Mouse (Mus musculus) thymus, adult 2 months (tissue): ENCODE data around the gene Syce1l. TPM values are rescaled to one million over a fixed set of nuclear protein-coding genes. Genes with fewer than 3 reads are reported as not detected.
A peak's percentile ranks its signal among the peaks of the same experiment; 100 is the strongest.

Source experiments
- DNase-seq: peaks from one replicate; pipeline ENCODE4 v3.0.0; 2021
- H3K27ac ChIP-seq: fragments of 200-500 bp; 2 replicates; pipeline ENCODE4 v1.5.1; 2012; ENCODE audit warnings: low read length, control low read depth; ENCODE audit not compliant: control insufficient read depth, insufficient read depth
- H3K27me3 ChIP-seq: fragments of 200-500 bp; 2 replicates; pipeline ENCODE4 v1.6.1; 2012; ENCODE audit warnings: mild to moderate bottlenecking, low read length, moderate library complexity, mixed read lengths; ENCODE audit not compliant: control insufficient read depth, insufficient read depth
- H3K36me3 ChIP-seq: fragments of 200-500 bp; 2 replicates; pipeline ENCODE4 v1.6.1; 2012; ENCODE audit warnings: mild to moderate bottlenecking, low read length, moderate library complexity; ENCODE audit not compliant: control insufficient read depth, insufficient read depth
- H3K4me1 ChIP-seq: fragments of 200-500 bp; replicated peaks from 2 replicates; pipeline ENCODE4 v1.6.1; 2012; ENCODE audit warnings: low read length; ENCODE audit not compliant: control insufficient read depth, insufficient read depth
- H3K4me3 ChIP-seq: fragments of 200-500 bp; 2 replicates; pipeline ENCODE4 v1.5.1; 2012; ENCODE audit warnings: mild to moderate bottlenecking, low read length, control low read depth, moderate library complexity; ENCODE audit not compliant: control insufficient read depth, insufficient read depth
- CTCF ChIP-seq: fragments of 200-500 bp; IDR thresholded peaks from 2 replicates; pipeline ENCODE4 v1.5.1; 2012; ENCODE audit warnings: mild to moderate bottlenecking, control low read depth, low read length, moderate library complexity, borderline replicate concordance; ENCODE audit not compliant: control insufficient read depth, poor library complexity, insufficient read depth; ENCODE audit errors: extremely low read depth
- POLR2A ChIP-seq: fragments of 200-500 bp; IDR thresholded peaks from 2 replicates; pipeline ENCODE4 v1.6.1; 2012; ENCODE audit warnings: mild to moderate bottlenecking, low read length, control low read depth, moderate library complexity; ENCODE audit not compliant: control insufficient read depth, poor library complexity, insufficient read depth; ENCODE audit errors: extremely low read depth
- WGBS: fragments of 180-500 bp; shearing (Covaris S2); methylation state at CpG from one replicate; pipeline ENCODE4 v1.1.7; 2018; 5-methylcytosine and 5-hydroxymethylcytosine counted together
- polyA plus RNA-seq: library from polyadenylated mRNA; depleted of rRNA; stranded (reverse); fragments of >200 nt; gene quantifications from 2 replicates; pipeline ENCODE4 v1.2.3, GENCODE M21; 2012

Gene Syce1l
- polyA plus RNA-seq, 1 experiment, result not detected

DNA sequence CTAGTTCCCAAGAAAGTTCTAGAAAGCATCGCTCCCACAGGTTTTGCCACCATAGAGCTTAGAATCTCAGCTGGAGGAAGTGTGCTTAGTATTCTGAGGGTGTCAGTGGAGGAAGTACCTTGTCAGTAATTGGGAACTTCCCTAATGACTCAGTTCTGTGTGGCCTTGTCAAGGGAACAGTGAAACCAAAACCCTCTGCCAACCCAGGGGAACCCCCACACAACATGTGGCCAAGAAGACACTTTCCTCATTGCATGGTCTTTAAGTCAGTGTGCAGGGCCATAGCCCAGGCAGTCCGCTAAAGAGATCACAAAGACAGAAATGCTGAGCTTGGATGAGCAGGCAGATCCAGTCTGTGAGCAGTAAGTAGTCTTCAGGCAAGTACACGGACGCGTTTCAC is 13.1 kb downstream of the Syce1l start:
- no peak for TF ChIP-seq CTCF
- TF ChIP-seq POLR2A, result no peak
- Histone ChIP-seq H3K36me3 (no peaks in the 10 kb centered on the region), H3K4me1 (no peaks in the 10 kb centered on the region), H3K27me3 (no peaks in the 10 kb centered on the region), H3K4me3 (no peak overlapping the region), H3K27ac (no peak overlapping the region)
- no peak for DNase-seq
- WGBS, result 54% methylated on average over 5 of the region's 5 CpGs

DNA sequence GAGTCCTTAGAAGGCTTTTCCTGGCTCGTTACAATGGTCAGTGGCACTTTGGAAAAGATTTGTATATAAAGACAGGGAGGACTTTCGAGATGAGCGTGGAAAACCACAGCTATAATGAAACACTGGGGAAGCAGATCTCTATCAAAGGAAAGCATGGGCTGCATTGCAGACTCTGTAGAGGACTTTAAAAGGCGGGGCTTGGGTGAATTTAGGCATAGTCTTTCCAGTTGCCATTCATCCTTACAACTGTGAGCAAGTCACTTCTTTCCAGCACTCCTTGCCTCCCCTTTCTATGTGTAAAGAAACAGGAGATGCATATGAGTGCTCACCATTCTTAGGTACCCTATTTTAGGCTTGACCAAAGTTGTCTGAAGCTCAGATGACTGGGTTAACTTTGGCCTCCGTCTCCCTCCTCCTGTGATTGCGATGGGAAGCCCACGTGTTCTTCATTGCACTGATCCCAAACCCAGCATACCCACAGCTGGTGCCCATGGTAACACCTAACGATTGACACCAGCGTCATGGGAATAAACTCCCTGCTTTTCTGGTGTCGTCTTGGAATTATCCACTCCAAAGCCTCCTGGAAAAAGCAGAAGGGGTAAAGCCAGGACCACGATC is 13.8 kb downstream of the Syce1l start:
- H3K27me3 ChIP-seq, result no peaks in the 10 kb centered on the region
- H3K36me3 ChIP-seq, result no peaks in the 10 kb centered on the region
- WGBS, result 86% methylated on average over 11 of the region's 11 CpGs
- H3K4me3 ChIP-seq, result no peak overlapping the region
- no peaks in the 10 kb centered on the region for H3K4me1 ChIP-seq
- no peak overlapping the region for H3K27ac ChIP-seq
- no peak for DNase-seq
- no peak for TF ChIP-seq POLR2A
- TF ChIP-seq CTCF, result no peak

- 94% methylated on average over 1 of the region's 1 CpGs for WGBS
- no peaks in the 10 kb centered on the region for H3K36me3 ChIP-seq
- TF ChIP-seq POLR2A (no peak), CTCF (no peak)
- no peak overlapping the region for H3K27ac ChIP-seq
- DNase-seq, result no peak
- H3K4me3 ChIP-seq, result no peak overlapping the region
- H3K27me3 ChIP-seq, result no peaks in the 10 kb centered on the region
- H3K4me1 ChIP-seq, result no peaks in the 10 kb centered on the region
Measured at GRCm38 (mm10) chr8:113660128-113660527, 17.1 kb downstream of the Syce1l start.

- 5% methylated on average over 2 of the region's 2 CpGs for WGBS
- no peaks in the 10 kb centered on the region for H3K27me3 ChIP-seq
Measured at GRCm38 (mm10) chr8:113664544-113664943, 21.5 kb downstream of the Syce1l start.

GRCm38 (mm10) chr8:113665036-113665435 is 22.0 kb downstream of the Syce1l start:
- 73% methylated on average over 4 of the region's 4 CpGs for WGBS
- H3K36me3 ChIP-seq, result no peaks in the 10 kb centered on the region
- no peak for TF ChIP-seq POLR2A
- no peak for TF ChIP-seq CTCF
- no peak overlapping the region for H3K27ac ChIP-seq
- DNase-seq, result no peak
- no peaks in the 10 kb centered on the region for H3K4me1 ChIP-seq
- H3K4me3 ChIP-seq, result no peak overlapping the region
- no peaks in the 10 kb centered on the region for H3K27me3 ChIP-seq

More at GRCm38 (mm10) chr8:113664544-113664943, 21.5 kb downstream of the Syce1l start:
- TF ChIP-seq POLR2A (no peak), CTCF (no peak)
- H3K27ac ChIP-seq, result no peak overlapping the region
- no peak overlapping the region for H3K4me3 ChIP-seq
- DNase-seq, result peak; percentile 67
- H3K36me3 ChIP-seq, result no peaks in the 10 kb centered on the region
- no peaks in the 10 kb centered on the region for H3K4me1 ChIP-seq

GRCm38 (mm10) chr8:113665951-113666350 is 22.9 kb downstream of the Syce1l start:
- no peaks in the 10 kb centered on the region for H3K27me3 ChIP-seq
- no peak overlapping the region for H3K4me3 ChIP-seq
- DNase-seq, result no peak
- no peaks in the 10 kb centered on the region for H3K36me3 ChIP-seq
- no peak overlapping the region for H3K27ac ChIP-seq
- TF ChIP-seq CTCF (no peak), POLR2A (no peak)
- no peaks in the 10 kb centered on the region for H3K4me1 ChIP-seq
- WGBS, result 85% methylated on average over 8 of the region's 8 CpGs

DNA sequence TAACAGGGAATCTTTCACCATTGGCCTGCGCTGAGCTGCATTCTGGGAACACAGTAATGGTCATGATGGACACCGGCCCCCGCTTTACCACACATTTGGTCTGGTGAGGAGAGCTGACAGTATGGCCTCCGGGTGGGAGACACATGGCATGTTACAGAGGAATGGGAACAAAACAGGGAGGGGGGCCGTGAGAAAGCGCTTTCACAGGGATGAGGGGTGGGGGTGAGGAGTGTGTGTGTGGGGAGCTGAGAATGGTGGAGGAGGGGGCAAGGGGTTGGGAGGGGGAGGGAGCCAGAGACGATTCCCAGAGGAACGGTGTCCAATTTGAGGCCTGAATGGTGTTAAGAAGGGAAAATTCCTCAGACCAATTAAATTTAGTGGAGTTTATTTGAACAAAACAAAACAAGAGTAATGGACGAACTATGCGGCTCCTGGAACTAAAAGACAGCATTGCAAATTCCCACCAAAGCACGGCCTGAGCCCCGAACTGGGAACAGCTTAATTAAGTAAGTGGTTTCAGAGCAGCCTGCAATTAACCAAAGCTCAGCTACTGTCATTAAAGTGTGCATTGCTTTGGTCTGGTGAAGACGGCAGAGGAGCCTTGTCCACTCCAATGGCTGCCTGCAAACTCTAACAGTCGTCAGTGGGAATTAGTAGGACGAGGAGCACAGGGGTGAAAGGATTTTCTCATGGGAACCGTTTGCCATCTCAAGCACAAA is 23.9 kb downstream of the Syce1l start:
- no peaks in the 10 kb centered on the region for H3K27me3 ChIP-seq
- H3K27ac ChIP-seq, result no peak overlapping the region
- WGBS, result 79% methylated on average over 16 of the region's 16 CpGs
- TF ChIP-seq POLR2A, result no peak
- no peak for TF ChIP-seq CTCF
- DNase-seq, result no peak
- no peaks in the 10 kb centered on the region for H3K4me1 ChIP-seq
- no peaks in the 10 kb centered on the region for H3K36me3 ChIP-seq
- H3K4me3 ChIP-seq, result no peak overlapping the region
